Mouse (Mus musculus): Measurements from ENCODE around the gene Hoxa5.

Hoxa5 gene

GRCm38 (mm10) chr6:52196811-52197210, 7.6 kb downstream of the Hoxa5 start:
- no peak for DNase-seq

- no peak for DNase-seq
These were observed 9.7 kb downstream of the Hoxa5 start for GRCm38 (mm10) chr6:52194690-52195089.

GRCm38 (mm10) chr6:52191860-52192550, 12.4 kb downstream of the Hoxa5 start:
- peak; percentile 63 to 69 for DNase-seq

GRCm38 (mm10) chr6:52190906-52191810, 13.2 kb downstream of the Hoxa5 start, which contains the start of gene Hoxa4:
Gene Hoxa4, minus strand, starts transcription at chr6:52191753.
- DNase-seq, result no peak

GRCm38 (mm10) chr6:52190410-52190809, 14.0 kb downstream of the Hoxa5 start:
- DNase-seq, result no peak

GRCm38 (mm10) chr6:52189909-52190308, 14.5 kb downstream of the Hoxa5 start:
- no peak for DNase-seq

- DNase-seq, result no peak
These were observed 15.2 kb downstream of the Hoxa5 start for GRCm38 (mm10) chr6:52189172-52189591.

- no peak for DNase-seq
These were observed 17.9 kb downstream of the Hoxa5 start for GRCm38 (mm10) chr6:52186500-52186899.

GRCm38 (mm10) chr6:52185834-52186233, 18.6 kb downstream of the Hoxa5 start:
- no peak for DNase-seq

- no peak for DNase-seq
These were observed 19.2 kb downstream of the Hoxa5 start for GRCm38 (mm10) chr6:52185222-52185621.

GRCm38 (mm10) chr6:52184668-52185067, 19.7 kb downstream of the Hoxa5 start:
- no peak for DNase-seq

GRCm38 (mm10) chr6:52183311-52184080, 20.9 kb downstream of the Hoxa5 start:
- DNase-seq, result no peak

GRCm38 (mm10) chr6:52182793-52183192, 21.6 kb downstream of the Hoxa5 start:
- no peak for DNase-seq

- no peak for DNase-seq
These were observed 22.4 kb downstream of the Hoxa5 start for GRCm38 (mm10) chr6:52182030-52182429.

GRCm38 (mm10) chr6:52180726-52181125, 23.7 kb downstream of the Hoxa5 start:
- no peak for DNase-seq

- no peak for DNase-seq
These were observed 24.1 kb downstream of the Hoxa5 start for GRCm38 (mm10) chr6:52180213-52180710.

GRCm38 (mm10) chr6:52179690-52180089, 24.7 kb downstream of the Hoxa5 start:
- no peak for DNase-seq

- no peak for DNase-seq
These were observed 25.3 kb downstream of the Hoxa5 start for GRCm38 (mm10) chr6:52178918-52179665.

GRCm38 (mm10) chr6:52177806-52178205, 26.6 kb downstream of the Hoxa5 start:
- no peak for DNase-seq

- DNase-seq, result no peak
These were observed 27.2 kb downstream of the Hoxa5 start, which contains the start of gene 5730596B20Rik for GRCm38 (mm10) chr6:52177061-52177735. Gene 5730596B20Rik, plus strand, starts transcription at chr6:52177498.

- no peak for DNase-seq
These were observed 28.0 kb downstream of the Hoxa5 start for GRCm38 (mm10) chr6:52176391-52176790.
